Mouse (Mus musculus): ENCODE data around the gene Ern1.

The Ern1 gene

GRCm38 (mm10) chr11:106487733-106488115, at the start of gene Ern1:
Gene Ern1, minus strand, starts transcription at chr11:106487852.
- peak; percentile 97 for DNase-seq

GRCm38 (mm10) chr11:106536253-106536912, 48.7 kb upstream of the Ern1 start:
- DNase-seq: peak; percentile 54

GRCm38 (mm10) chr11:106535660-106536252, 48.1 kb upstream of the Ern1 start:
- peak; percentile 49 for DNase-seq

GRCm38 (mm10) chr11:106532248-106532790, 44.7 kb upstream of the Ern1 start:
- DNase-seq: no peak

- DNase-seq: no peak
These were observed 42.1 kb upstream of the Ern1 start for GRCm38 (mm10) chr11:106529786-106530185.

- DNase-seq: no peak
These were observed 41.5 kb upstream of the Ern1 start for GRCm38 (mm10) chr11:106529113-106529512.

GRCm38 (mm10) chr11:106527926-106528325, 40.3 kb upstream of the Ern1 start:
- DNase-seq: no peak

GRCm38 (mm10) chr11:106527147-106527821, 39.6 kb upstream of the Ern1 start:
- no peak for DNase-seq

GRCm38 (mm10) chr11:106522538-106522937, 34.9 kb upstream of the Ern1 start:
- DNase-seq: peak; percentile 69

- no peak for DNase-seq
These were observed 34.0 kb upstream of the Ern1 start for GRCm38 (mm10) chr11:106521612-106522011.

- no peak for DNase-seq
These were observed 32.8 kb upstream of the Ern1 start for GRCm38 (mm10) chr11:106520404-106520803.

- no peak for DNase-seq
These were observed 31.9 kb upstream of the Ern1 start for GRCm38 (mm10) chr11:106519519-106519918.

GRCm38 (mm10) chr11:106518391-106518790, 30.7 kb upstream of the Ern1 start:
- DNase-seq: no peak

- peak; percentile 55 for DNase-seq
These were observed 27.6 kb upstream of the Ern1 start for GRCm38 (mm10) chr11:106515079-106515745.

- DNase-seq: no peak
These were observed 26.8 kb upstream of the Ern1 start for GRCm38 (mm10) chr11:106514446-106514845.

GRCm38 (mm10) chr11:106513166-106513565, 25.5 kb upstream of the Ern1 start:
- DNase-seq: peak; percentile 85

GRCm38 (mm10) chr11:106512006-106512390, 24.3 kb upstream of the Ern1 start:
- DNase-seq: no peak

- no peak for DNase-seq
These were observed 23.8 kb upstream of the Ern1 start for GRCm38 (mm10) chr11:106511236-106512005.

- no peak for DNase-seq
These were observed 20.0 kb upstream of the Ern1 start for GRCm38 (mm10) chr11:106507638-106508037.

GRCm38 (mm10) chr11:106506211-106506610, 18.6 kb upstream of the Ern1 start:
- DNase-seq: no peak

GRCm38 (mm10) chr11:106504129-106504528, 16.5 kb upstream of the Ern1 start:
- DNase-seq: no peak

- DNase-seq: no peak
These were observed 15.7 kb upstream of the Ern1 start for GRCm38 (mm10) chr11:106503425-106503717.
